Mouse (Mus musculus): ENCODE measurements around the gene Large1. TPM values are rescaled to one million over a fixed set of nuclear protein-coding genes. Genes with fewer than 3 reads are reported as not detected.

Large1 gene
- polyA plus RNA-seq, 1 experiment from 2014 or later, result 3.1 TPM

DNA sequence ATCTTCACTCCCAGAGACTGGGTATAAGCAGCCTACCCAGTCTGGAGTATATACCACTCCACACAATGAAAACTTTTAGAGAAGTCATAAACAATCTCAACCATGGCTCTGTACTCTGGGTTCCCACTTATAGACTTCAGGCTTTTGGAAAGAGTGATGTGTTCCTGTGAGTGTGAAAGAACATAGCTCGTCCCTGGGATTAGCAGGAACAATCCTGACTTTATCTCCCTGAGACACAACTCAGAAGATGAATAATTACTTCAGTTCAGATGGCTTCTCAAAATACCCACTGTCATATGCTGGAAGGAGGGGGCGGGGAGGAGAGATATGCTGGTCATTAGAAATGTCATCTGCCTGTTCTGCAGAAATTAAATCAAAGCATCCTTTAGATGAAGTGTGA, 192.4 kb downstream of the Large1 start:
- 57% methylated on average over 2 of the region's 2 CpGs for WGBS
- Histone ChIP-seq H3K4me2 (replicated peaks; ENCODE audit: low read depth) (no peak overlapping the region), H3K27ac (replicated peaks) (no peak overlapping the region), H3K9me3 (ENCODE audit: control insufficient read depth, low read length) (no peaks in the 10 kb centered on the region), H3K4me1 (replicated peaks; ENCODE audit: control insufficient read depth, insufficient read depth) (no peaks in the 10 kb centered on the region), H3K4me3 (ENCODE audit: low read depth, low read length) (no peak overlapping the region), H3K27me3 (ENCODE audit: control insufficient read depth, insufficient read depth, low read length) (no peaks in the 10 kb centered on the region), H3K9ac (ENCODE audit: low read length) (no peak overlapping the region), H3K36me3 (ENCODE audit: control insufficient read depth, insufficient read depth, low read length) (no peaks in the 10 kb centered on the region)
- DNase-seq (ENCODE audit: low spot score), result no peak
- no peak for ATAC-seq (ENCODE audit: low FRiP score, low TSS enrichment)
- TF ChIP-seq CTCF (IDR thresholded peaks at IDR 0.05; ENCODE audit: low read depth), result no peak
- TF ChIP-seq EP300 (optimal IDR thresholded peaks at IDR 0.05), result no peak

GRCm38 (mm10) chr8:73147236-73147635, 206.1 kb downstream of the Large1 start:
- no peak overlapping the region for H3K27ac ChIP-seq (replicated peaks)
- H3K9ac ChIP-seq (ENCODE audit: low read length), result no peak overlapping the region
- H3K4me1 ChIP-seq (replicated peaks; ENCODE audit: control insufficient read depth, insufficient read depth), result no peaks in the 10 kb centered on the region
- H3K4me3 ChIP-seq (ENCODE audit: low read depth, low read length), result no peak overlapping the region
- DNase-seq (ENCODE audit: low spot score) (no peak), ATAC-seq (ENCODE audit: low FRiP score, low TSS enrichment) (no peak)
- no peaks in the 10 kb centered on the region for H3K36me3 ChIP-seq (ENCODE audit: control insufficient read depth, insufficient read depth, low read length)
- H3K4me2 ChIP-seq (replicated peaks; ENCODE audit: low read depth), result no peak overlapping the region
- no peaks in the 10 kb centered on the region for H3K9me3 ChIP-seq (ENCODE audit: control insufficient read depth, low read length)
- TF ChIP-seq EP300 (optimal IDR thresholded peaks at IDR 0.05), result no peak
- no peak for TF ChIP-seq CTCF (IDR thresholded peaks at IDR 0.05; ENCODE audit: low read depth)
- 97% methylated on average over 3 of the region's 3 CpGs for WGBS
- no peaks in the 10 kb centered on the region for H3K27me3 ChIP-seq (ENCODE audit: control insufficient read depth, insufficient read depth, low read length)

DNA sequence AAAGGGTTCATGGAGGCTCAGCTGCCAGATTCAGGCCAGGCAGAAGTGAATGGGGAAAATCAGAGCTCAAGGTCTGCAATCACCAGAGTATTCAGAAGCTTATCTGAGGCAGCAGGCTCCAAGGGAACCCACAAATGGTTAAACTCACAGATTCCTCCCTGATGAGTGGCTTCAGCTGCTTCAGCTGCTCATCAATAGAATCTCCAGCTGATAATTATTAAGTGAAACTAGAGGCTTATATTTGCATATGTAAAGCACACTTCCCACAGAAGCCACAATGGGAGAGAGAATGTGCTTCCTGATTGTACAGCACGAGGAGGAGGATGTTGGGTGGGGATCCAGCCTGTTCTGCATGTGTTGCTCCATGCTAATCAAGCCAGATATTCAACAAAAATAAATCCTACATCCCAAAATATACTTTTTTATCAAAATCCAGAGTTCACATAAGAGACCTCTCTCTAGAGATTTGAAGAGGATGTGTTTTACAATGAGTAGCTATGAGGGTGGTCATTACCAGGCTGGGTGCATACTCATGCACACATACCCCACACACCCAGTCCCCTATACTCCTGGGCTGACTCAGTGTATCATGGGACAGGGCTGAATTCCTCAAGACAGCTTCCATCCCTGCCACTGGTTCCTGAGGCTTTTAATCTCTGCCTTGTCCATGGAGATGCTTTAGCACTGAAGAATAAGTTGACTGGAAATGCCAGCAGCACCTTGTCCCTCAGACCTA, 210.5 kb downstream of the Large1 start:
- Histone ChIP-seq H3K36me3 (ENCODE audit: control insufficient read depth, insufficient read depth, low read length) (no peaks in the 10 kb centered on the region), H3K9me3 (ENCODE audit: control insufficient read depth, low read length) (no peaks in the 10 kb centered on the region), H3K27me3 (ENCODE audit: control insufficient read depth, insufficient read depth, low read length) (no peaks in the 10 kb centered on the region), H3K27ac (replicated peaks) (no peak overlapping the region), H3K4me3 (ENCODE audit: low read depth, low read length) (no peak overlapping the region), H3K4me1 (replicated peaks; ENCODE audit: control insufficient read depth, insufficient read depth) (no peaks in the 10 kb centered on the region), H3K4me2 (replicated peaks; ENCODE audit: low read depth) (no peak overlapping the region), H3K9ac (ENCODE audit: low read length) (no peak overlapping the region)
- ATAC-seq (ENCODE audit: low FRiP score, low TSS enrichment), result no peak
- DNase-seq (ENCODE audit: low spot score), result no peak
- TF ChIP-seq CTCF (IDR thresholded peaks at IDR 0.05; ENCODE audit: low read depth) (no peak), EP300 (optimal IDR thresholded peaks at IDR 0.05) (no peak)
- WGBS, result 25% methylated on average over 1 of the region's 1 CpGs

GRCm38 (mm10) chr8:73135397-73135796, 217.9 kb downstream of the Large1 start:
- H3K27ac ChIP-seq (replicated peaks), result no peak overlapping the region
- H3K9ac ChIP-seq (ENCODE audit: low read length), result no peak overlapping the region
- H3K9me3 ChIP-seq (ENCODE audit: control insufficient read depth, low read length), result no peaks in the 10 kb centered on the region
- H3K4me2 ChIP-seq (replicated peaks; ENCODE audit: low read depth), result no peak overlapping the region
- no peaks in the 10 kb centered on the region; the same call in 1 of the 2 replicates for H3K36me3 ChIP-seq (ENCODE audit: control insufficient read depth, insufficient read depth, low read length)
- no peaks in the 10 kb centered on the region for H3K4me1 ChIP-seq (replicated peaks; ENCODE audit: control insufficient read depth, insufficient read depth)
- H3K4me3 ChIP-seq (ENCODE audit: low read depth, low read length), result no peak overlapping the region
- WGBS, result 67% methylated on average over 6 of the region's 6 CpGs
- TF ChIP-seq CTCF (IDR thresholded peaks at IDR 0.05; ENCODE audit: low read depth), result no peak
- TF ChIP-seq EP300 (optimal IDR thresholded peaks at IDR 0.05), result no peak
- H3K27me3 ChIP-seq (ENCODE audit: control insufficient read depth, insufficient read depth, low read length), result no peaks in the 10 kb centered on the region
- DNase-seq (ENCODE audit: low spot score) (no peak), ATAC-seq (ENCODE audit: low FRiP score, low TSS enrichment) (no peak)

DNA sequence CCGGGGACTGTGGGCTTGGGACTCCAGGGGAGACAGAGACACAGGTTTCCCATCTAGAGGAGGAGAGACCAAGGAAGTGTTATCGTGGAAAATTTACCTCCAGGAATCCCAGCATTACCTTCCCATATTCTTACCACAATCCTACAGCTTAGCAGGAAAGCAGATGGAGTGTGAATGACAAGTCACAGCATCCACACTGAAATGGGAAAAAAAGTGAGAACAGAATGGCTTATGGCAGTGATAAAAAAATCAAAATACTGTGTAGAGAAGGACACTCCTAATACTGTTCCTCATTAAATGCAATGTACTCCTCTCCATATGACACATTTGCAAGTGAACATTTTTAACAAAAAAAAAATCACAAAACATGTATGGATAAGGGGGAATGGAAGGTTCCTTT, 221.3 kb downstream of the Large1 start:
- no peak overlapping the region for H3K4me3 ChIP-seq (ENCODE audit: low read depth, low read length)
- H3K27ac ChIP-seq (replicated peaks), result no peak overlapping the region
- TF ChIP-seq CTCF (IDR thresholded peaks at IDR 0.05; ENCODE audit: low read depth), result no peak
- no peak for TF ChIP-seq EP300 (optimal IDR thresholded peaks at IDR 0.05)
- no peaks in the 10 kb centered on the region; the same call in 1 of the 2 replicates for H3K36me3 ChIP-seq (ENCODE audit: control insufficient read depth, insufficient read depth, low read length)
- DNase-seq (ENCODE audit: low spot score), result no peak
- no peak overlapping the region for H3K4me2 ChIP-seq (replicated peaks; ENCODE audit: low read depth)
- ATAC-seq (ENCODE audit: low FRiP score, low TSS enrichment), result no peak
- H3K9me3 ChIP-seq (ENCODE audit: control insufficient read depth, low read length), result no peaks in the 10 kb centered on the region
- no peaks in the 10 kb centered on the region for H3K27me3 ChIP-seq (ENCODE audit: control insufficient read depth, insufficient read depth, low read length)
- H3K4me1 ChIP-seq (replicated peaks; ENCODE audit: control insufficient read depth, insufficient read depth), result no peaks in the 10 kb centered on the region
- H3K9ac ChIP-seq (ENCODE audit: low read length), result no peak overlapping the region
- 89% methylated on average over 2 of the region's 2 CpGs for WGBS

GRCm38 (mm10) chr8:73123864-73124499, 229.4 kb downstream of the Large1 start:
- no peak overlapping the region for H3K4me2 ChIP-seq (replicated peaks; ENCODE audit: low read depth)
- no peaks in the 10 kb centered on the region for H3K27me3 ChIP-seq (ENCODE audit: control insufficient read depth, insufficient read depth, low read length)
- ATAC-seq (ENCODE audit: low FRiP score, low TSS enrichment) (peak; percentile 76), DNase-seq (ENCODE audit: low spot score) (no peak)
- TF ChIP-seq EP300 (optimal IDR thresholded peaks at IDR 0.05) (no peak), CTCF (IDR thresholded peaks at IDR 0.05; ENCODE audit: low read depth) (no peak)
- no peaks in the 10 kb centered on the region for H3K36me3 ChIP-seq (ENCODE audit: control insufficient read depth, insufficient read depth, low read length)
- no peak overlapping the region for H3K9ac ChIP-seq (ENCODE audit: low read length)
- H3K4me3 ChIP-seq (ENCODE audit: low read depth, low read length), result no peak overlapping the region
- H3K9me3 ChIP-seq (ENCODE audit: control insufficient read depth, low read length), result no peaks in the 10 kb centered on the region
- H3K4me1 ChIP-seq (replicated peaks; ENCODE audit: control insufficient read depth, insufficient read depth), result no peaks in the 10 kb centered on the region
- H3K27ac ChIP-seq (replicated peaks), result 0 out of 2 replicates have a peak overlapping the region, but pooled peaks have one; percentile 45
- WGBS, result 19% methylated on average over 5 of the region's 5 CpGs

All from stomach, postnatal 0 days (tissue).